8 mouse cellular contexts compared by ENCODE assay signal in the genomic region with DNA sequence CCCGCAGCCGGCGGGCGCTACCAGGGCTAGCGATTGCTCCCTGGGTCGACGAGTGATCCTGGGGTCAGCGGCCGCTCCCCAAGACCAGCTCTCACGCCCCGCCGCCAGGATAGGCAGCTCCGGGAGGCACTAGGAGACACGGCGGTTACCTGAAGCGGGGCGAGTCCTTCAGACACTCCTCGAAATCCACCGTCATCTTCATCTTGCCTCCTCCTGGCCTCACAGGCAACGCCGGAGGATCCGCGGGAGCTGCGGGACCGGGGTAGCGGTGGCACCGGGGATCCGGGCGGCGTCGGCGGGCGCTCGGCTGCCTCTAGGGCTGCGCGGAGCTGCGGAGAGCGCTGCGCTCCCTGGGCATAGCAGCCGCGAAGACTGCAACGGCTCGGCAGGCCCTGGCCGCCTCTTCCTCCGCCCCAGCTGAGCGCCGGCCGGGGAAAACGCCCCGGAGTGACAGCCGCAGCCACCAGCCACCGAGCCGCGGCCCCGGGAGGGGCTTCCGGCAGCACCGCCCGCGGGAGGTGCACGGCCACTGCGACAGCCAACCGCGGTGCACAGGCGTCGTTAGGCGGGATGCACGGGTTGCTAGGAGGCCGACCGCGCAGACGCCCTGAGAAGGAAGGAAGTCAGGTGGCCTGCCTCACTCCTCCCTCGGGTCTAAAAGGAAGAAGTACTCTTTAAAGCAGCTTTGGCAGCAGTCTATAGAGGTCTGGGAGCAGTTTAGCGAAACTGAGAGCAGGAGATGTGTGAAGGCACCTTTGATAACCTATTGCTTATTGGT. TPM values are rescaled to one million over a fixed set of nuclear protein-coding genes. Genes with fewer than 3 reads are reported as not detected.
A peak's percentile ranks its signal among the peaks of the same experiment; 100 is the strongest.
DNase-seq lines count a peak whose midpoint lies in the region; ATAC-seq lines count a peak whose summit lies in the region.

A gene (minus strand): TSS at position 456 of the 778 bp plus-strand sequence.

- under 1% methylated on average over 71 of the region's 73 CpGs for WGBS in heart, embryonic 13.5 days
- WGBS in liver, embryonic 12.5 days (ENCODE audit: insufficient replicate concordance) = under 1% methylated on average over 70 of the region's 73 CpGs
- under 1% methylated on average over 73 of the region's 73 CpGs for WGBS in stomach, embryonic 15.5 days

- ATAC-seq in heart, embryonic 13.5 days (ENCODE audit: extremely low read depth, insufficient number of reproducible peaks, low FRiP score, low TSS enrichment) = peak; percentile 98
- ATAC-seq in liver, embryonic 12.5 days = peak; percentile 98
- peak; percentile 99 for ATAC-seq in stomach, embryonic 15.5 days (ENCODE audit: insufficient read depth, low FRiP score, low read depth)

- peaks cover 2% of the 10 kb centered on the region for H3K4me1 ChIP-seq in brown adipose tissue, adult 24 weeks (ENCODE audit: control insufficient read depth, insufficient read depth, insufficient read length, low read length)
- peaks cover 29% of the 10 kb centered on the region for H3K4me1 ChIP-seq in heart, embryonic 13.5 days
- H3K4me1 ChIP-seq in liver, embryonic 12.5 days = peaks cover 40% of the 10 kb centered on the region
- peaks cover 12% of the 10 kb centered on the region; the same call in 1 of the 2 replicates for H3K4me1 ChIP-seq in stomach, embryonic 15.5 days

- H3K27ac ChIP-seq in brown adipose tissue, adult 24 weeks (replicated peaks; ENCODE audit: low read depth, low read length) = peak within 1 kb of the TSS; percentile 83
- H3K27ac ChIP-seq in heart, embryonic 13.5 days (replicated peaks) = peak within 1 kb of the TSS; percentile 95
- peak within 1 kb of the TSS; percentile 92 for H3K27ac ChIP-seq in liver, embryonic 12.5 days
- peak within 1 kb of the TSS; percentile 90 for H3K27ac ChIP-seq in stomach, embryonic 15.5 days

- H3K4me2 ChIP-seq in heart, embryonic 13.5 days = peak within 1 kb of the TSS; percentile 80
- H3K4me2 ChIP-seq in liver, embryonic 12.5 days = peak within 1 kb of the TSS; percentile 98
- H3K4me2 ChIP-seq in stomach, embryonic 15.5 days = peak within 1 kb of the TSS; percentile 74

- peak; percentile 99 for DNase-seq in CD4-positive, CD25-positive, alpha-beta regulatory T cell, adult 2 months (ENCODE audit: low read depth, low spot score)
- peak; percentile 45 for DNase-seq in fat pad, adult 2 months (ENCODE audit: extremely low read depth, low read depth, low spot score)
- DNase-seq in kidney, postnatal 10 days = peak; percentile 99
- DNase-seq in natural killer cell, adult 2 months (ENCODE audit: low spot score in 2 of 2) = peak; percentile 96 to 97

- H3K27me3 ChIP-seq in heart, embryonic 13.5 days (replicated peaks) = no peaks in the 10 kb centered on the region
- no peaks in the 10 kb centered on the region; the same call in 1 of the 2 replicates for H3K27me3 ChIP-seq in liver, embryonic 12.5 days (replicated peaks)
- no peaks in the 10 kb centered on the region for H3K27me3 ChIP-seq in stomach, embryonic 15.5 days (replicated peaks)

- H3K9me3 ChIP-seq in heart, embryonic 13.5 days = no peaks in the 10 kb centered on the region
- H3K9me3 ChIP-seq in liver, embryonic 12.5 days (replicated peaks) = no peaks in the 10 kb centered on the region
- no peaks in the 10 kb centered on the region for H3K9me3 ChIP-seq in stomach, embryonic 15.5 days

- H3K4me3 ChIP-seq in brown adipose tissue, adult 24 weeks (ENCODE audit: insufficient read depth, low read depth, low read length) = peak within 1 kb of the TSS; percentile 79
- peak within 1 kb of the TSS; percentile 93 for H3K4me3 ChIP-seq in heart, embryonic 13.5 days
- H3K4me3 ChIP-seq in liver, embryonic 12.5 days = peak within 1 kb of the TSS; percentile 84
- H3K4me3 ChIP-seq in stomach, embryonic 15.5 days (replicated peaks) = peak within 1 kb of the TSS; percentile 88

- peak within 1 kb of the TSS; percentile 97 for H3K9ac ChIP-seq in heart, embryonic 13.5 days
- H3K9ac ChIP-seq in liver, embryonic 12.5 days = peak within 1 kb of the TSS; percentile 92
- peak within 1 kb of the TSS; percentile 73 for H3K9ac ChIP-seq in stomach, embryonic 15.5 days

- no peaks in the 10 kb centered on the region for H3K36me3 ChIP-seq in heart, embryonic 13.5 days
- no peaks in the 10 kb centered on the region for H3K36me3 ChIP-seq in liver, embryonic 12.5 days
- no peaks in the 10 kb centered on the region for H3K36me3 ChIP-seq in stomach, embryonic 15.5 days

RNA-seq across cellular contexts. Expression of the gene that starts here (rescaled TPM):
- 9.5 TPM in 2 replicates for polyA plus RNA-seq in brown adipose tissue, adult 24 weeks (2012; ENCODE audit: insufficient read depth, insufficient read length, missing spikeins)
- polyA plus RNA-seq in heart, embryonic 13.5 days (2015; fragmentation: Nextera tagmentation; extraction: Ambion mirVana) = 10.3 and 10.9 TPM in 2 replicates
- 10.3 and 11.1 TPM in 2 replicates for polyA plus RNA-seq in liver, embryonic 12.5 days (2016; fragmentation: Nextera tagmentation; extraction: Ambion mirVana)
- polyA plus RNA-seq in stomach, embryonic 15.5 days (2015; fragmentation: Nextera tagmentation; extraction: Ambion mirVana) = 17.7 and 19.9 TPM in 2 replicates

Comparison
In these comparisons a context has a peak if more than half of its experiments do, and no peak if none do; other contexts are left out.
1. Peak in every context shown above with its lines: DNase-seq, ATAC-seq, H3K4me3 ChIP-seq and H3K27ac ChIP-seq.
2. DNase-seq: peak in every context shown above with its lines; median percentile 99 in CD4-positive, CD25-positive, alpha-beta regulatory T cell, adult 2 months; 99 in kidney, postnatal 10 days; 96 in natural killer cell, adult 2 months; 45 in fat pad, adult 2 months.